Mouse (Mus musculus): ENCODE measurements around the gene Znrd1as. TPM values are rescaled to one million over a fixed set of nuclear protein-coding genes. Genes with fewer than 3 reads are reported as not detected.

The Znrd1as gene
- polyA plus RNA-seq (2015; fragmentation: Nextera tagmentation; extraction: Ambion mirVana): 4.5 and 5.6 TPM in 2 replicates

GRCm38 (mm10) chr17:36957999-36958743, at the start of gene Znrd1as, which contains the start of gene Znrd1:
Gene Znrd1as, plus strand, starts transcription at chr17:36958592.
Gene Znrd1, minus strand, starts transcription at chr17:36958559.
- H3K27me3 ChIP-seq (replicated peaks; ENCODE audit: control insufficient read depth, insufficient read depth, low read length): no peaks in the 10 kb centered on the region
- H3K4me2 ChIP-seq (ENCODE audit: low read length): peak within 1 kb of the TSS; percentile 88
- H3K4me1 ChIP-seq (ENCODE audit: control insufficient read depth, insufficient read depth, low read depth, low read length): peaks cover 16% of the 10 kb centered on the region
- H3K9me3 ChIP-seq (ENCODE audit: control insufficient read depth, low read length): no peaks in the 10 kb centered on the region
- peak; percentile 98 for ATAC-seq
- H3K9ac ChIP-seq (ENCODE audit: low read depth, low read length): peak within 1 kb of the TSS; percentile 75
- H3K36me3 ChIP-seq (ENCODE audit: control insufficient read depth, insufficient read depth, low read length): no peaks in the 10 kb centered on the region
- H3K27ac ChIP-seq (ENCODE audit: low read depth, low read length): peak within 1 kb of the TSS; percentile 78
- H3K4me3 ChIP-seq (ENCODE audit: low read length): peak within 1 kb of the TSS; percentile 75
- under 1% methylated on average over 46 of the region's 46 CpGs for WGBS

GRCm38 (mm10) chr17:36909802-36910201, 48.6 kb upstream of the Znrd1as start:
- 66% methylated on average over 4 of the region's 4 CpGs for WGBS
- Histone ChIP-seq H3K27ac (ENCODE audit: low read depth, low read length) (no peak overlapping the region), H3K27me3 (replicated peaks; ENCODE audit: control insufficient read depth, insufficient read depth, low read length) (no peaks in the 10 kb centered on the region), H3K9me3 (ENCODE audit: control insufficient read depth, low read length) (no peaks in the 10 kb centered on the region), H3K4me1 (ENCODE audit: control insufficient read depth, insufficient read depth, low read depth, low read length) (no peaks in the 10 kb centered on the region), H3K36me3 (ENCODE audit: control insufficient read depth, insufficient read depth, low read length) (no peaks in the 10 kb centered on the region), H3K4me2 (ENCODE audit: low read length) (no peak overlapping the region), H3K9ac (ENCODE audit: low read depth, low read length) (no peak overlapping the region), H3K4me3 (ENCODE audit: low read length) (no peak overlapping the region)
- ATAC-seq: no peak

- Histone ChIP-seq H3K4me3 (ENCODE audit: low read length) (no peak overlapping the region), H3K27me3 (replicated peaks; ENCODE audit: control insufficient read depth, insufficient read depth, low read length) (no peaks in the 10 kb centered on the region), H3K4me1 (ENCODE audit: control insufficient read depth, insufficient read depth, low read depth, low read length) (no peaks in the 10 kb centered on the region), H3K4me2 (ENCODE audit: low read length) (no peak overlapping the region), H3K36me3 (ENCODE audit: control insufficient read depth, insufficient read depth, low read length) (no peaks in the 10 kb centered on the region), H3K9me3 (ENCODE audit: control insufficient read depth, low read length) (no peaks in the 10 kb centered on the region), H3K27ac (ENCODE audit: low read depth, low read length) (no peak overlapping the region), H3K9ac (ENCODE audit: low read depth, low read length) (no peak overlapping the region)
- no peak for ATAC-seq
- WGBS: 69% methylated on average over 2 of the region's 2 CpGs
Observed at GRCm38 (mm10) chr17:36912031-36912430, 46.4 kb upstream of the Znrd1as start.

DNA sequence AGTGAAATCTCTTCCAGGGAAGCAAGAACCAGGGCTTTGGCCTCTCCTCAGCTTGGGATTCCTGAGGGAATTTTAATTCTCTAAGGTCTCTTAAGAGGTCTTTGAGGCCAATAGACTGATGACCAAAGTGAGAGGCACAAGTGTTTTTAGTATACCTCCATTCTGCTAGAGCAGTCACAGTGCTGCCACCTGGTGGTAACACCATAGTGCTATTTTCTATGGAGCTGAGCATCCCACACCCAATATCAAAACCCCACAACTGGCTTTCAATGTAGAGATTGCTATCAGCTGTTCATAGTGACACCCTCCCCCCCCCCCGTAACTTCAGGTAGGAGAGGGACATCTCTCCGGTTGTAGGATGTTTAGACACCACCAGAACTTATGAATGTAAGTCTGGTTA, 44.3 kb upstream of the Znrd1as start:
- Histone ChIP-seq H3K9ac (ENCODE audit: low read depth, low read length) (no peak overlapping the region), H3K27me3 (replicated peaks; ENCODE audit: control insufficient read depth, insufficient read depth, low read length) (no peaks in the 10 kb centered on the region), H3K4me1 (ENCODE audit: control insufficient read depth, insufficient read depth, low read depth, low read length) (no peaks in the 10 kb centered on the region), H3K9me3 (ENCODE audit: control insufficient read depth, low read length) (no peaks in the 10 kb centered on the region), H3K4me2 (ENCODE audit: low read length) (no peak overlapping the region), H3K4me3 (ENCODE audit: low read length) (no peak overlapping the region), H3K36me3 (ENCODE audit: control insufficient read depth, insufficient read depth, low read length) (no peaks in the 10 kb centered on the region), H3K27ac (ENCODE audit: low read depth, low read length) (no peak overlapping the region)
- no peak for ATAC-seq
- 12% methylated on average over 2 of the region's 2 CpGs for WGBS

DNA sequence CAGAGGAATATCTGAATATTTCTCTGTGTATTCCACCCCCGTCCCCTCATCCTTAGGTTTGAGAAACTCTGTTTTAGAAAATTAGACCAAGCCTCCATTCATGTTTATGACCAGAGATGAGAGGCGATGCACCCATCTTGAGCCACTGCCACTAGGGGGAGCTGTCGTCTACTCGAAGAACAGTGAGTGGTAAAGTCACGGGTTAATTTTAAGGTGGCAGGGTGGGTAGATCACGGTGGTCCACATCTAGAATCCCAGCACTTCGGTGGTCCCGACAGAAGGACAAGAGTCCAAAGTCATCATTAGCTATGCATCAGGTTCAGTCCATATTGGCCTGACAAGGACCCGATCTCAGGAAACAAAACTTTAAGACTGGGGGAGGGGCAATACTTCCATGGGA, 43.3 kb upstream of the Znrd1as start:
- H3K4me1 ChIP-seq (ENCODE audit: control insufficient read depth, insufficient read depth, low read depth, low read length): no peaks in the 10 kb centered on the region
- no peak overlapping the region for H3K27ac ChIP-seq (ENCODE audit: low read depth, low read length)
- no peaks in the 10 kb centered on the region for H3K9me3 ChIP-seq (ENCODE audit: control insufficient read depth, low read length)
- 11% methylated on average over 9 of the region's 9 CpGs for WGBS
- no peaks in the 10 kb centered on the region for H3K27me3 ChIP-seq (replicated peaks; ENCODE audit: control insufficient read depth, insufficient read depth, low read length)
- no peaks in the 10 kb centered on the region for H3K36me3 ChIP-seq (ENCODE audit: control insufficient read depth, insufficient read depth, low read length)
- no peak overlapping the region for H3K4me2 ChIP-seq (ENCODE audit: low read length)
- no peak overlapping the region for H3K4me3 ChIP-seq (ENCODE audit: low read length)
- no peak for ATAC-seq
- no peak overlapping the region for H3K9ac ChIP-seq (ENCODE audit: low read depth, low read length)

DNA sequence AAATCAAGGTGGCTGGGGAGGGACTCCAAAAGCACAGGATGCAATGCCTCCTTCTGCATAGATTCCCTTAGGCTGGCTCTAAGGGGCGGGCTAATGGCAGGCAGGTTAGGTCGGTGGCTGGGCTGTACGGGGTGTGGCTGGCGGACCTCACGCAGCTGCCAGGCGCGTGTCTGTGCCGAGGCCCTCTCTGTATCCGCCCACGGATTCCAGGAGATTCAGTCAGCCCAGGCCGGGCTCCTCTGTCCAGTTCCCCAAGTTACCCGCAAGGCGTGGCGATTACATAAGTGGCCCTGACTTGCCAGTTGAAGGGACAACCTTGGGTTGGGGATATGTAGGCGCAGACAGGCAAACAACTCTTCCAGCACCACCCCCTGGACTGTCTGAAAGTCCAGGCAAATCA, 38.2 kb upstream of the Znrd1as start:
- H3K9me3 ChIP-seq (ENCODE audit: control insufficient read depth, low read length): no peaks in the 10 kb centered on the region
- no peak overlapping the region for H3K9ac ChIP-seq (ENCODE audit: low read depth, low read length)
- H3K36me3 ChIP-seq (ENCODE audit: control insufficient read depth, insufficient read depth, low read length): no peaks in the 10 kb centered on the region
- no peaks in the 10 kb centered on the region for H3K27me3 ChIP-seq (replicated peaks; ENCODE audit: control insufficient read depth, insufficient read depth, low read length)
- no peak overlapping the region for H3K4me3 ChIP-seq (ENCODE audit: low read length)
- H3K4me2 ChIP-seq (ENCODE audit: low read length): no peak overlapping the region
- no peak for ATAC-seq
- H3K27ac ChIP-seq (ENCODE audit: low read depth, low read length): no peak overlapping the region
- no peaks in the 10 kb centered on the region for H3K4me1 ChIP-seq (ENCODE audit: control insufficient read depth, insufficient read depth, low read depth, low read length)
- WGBS: 53% methylated on average over 15 of the region's 15 CpGs

DNA sequence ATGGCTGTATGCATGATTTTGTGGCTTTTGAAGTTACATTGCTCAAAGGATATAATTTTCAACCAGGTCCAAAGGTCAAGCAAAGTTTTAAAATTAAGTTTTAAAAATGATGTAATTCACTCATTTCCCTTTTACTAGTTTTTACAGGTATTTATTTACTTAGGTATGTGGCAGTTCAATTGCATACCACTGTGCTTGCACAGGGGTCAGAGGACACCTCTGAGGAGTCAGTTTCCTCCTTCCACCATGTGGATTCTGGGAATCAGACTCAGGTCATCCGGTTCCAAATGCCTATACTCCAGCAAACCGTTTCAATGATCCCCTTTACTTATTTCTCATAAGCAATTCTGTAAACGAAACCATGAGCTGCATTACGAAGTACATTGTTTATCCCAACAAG, 35.7 kb upstream of the Znrd1as start:
- WGBS: 86% methylated on average over 4 of the region's 4 CpGs

DNA sequence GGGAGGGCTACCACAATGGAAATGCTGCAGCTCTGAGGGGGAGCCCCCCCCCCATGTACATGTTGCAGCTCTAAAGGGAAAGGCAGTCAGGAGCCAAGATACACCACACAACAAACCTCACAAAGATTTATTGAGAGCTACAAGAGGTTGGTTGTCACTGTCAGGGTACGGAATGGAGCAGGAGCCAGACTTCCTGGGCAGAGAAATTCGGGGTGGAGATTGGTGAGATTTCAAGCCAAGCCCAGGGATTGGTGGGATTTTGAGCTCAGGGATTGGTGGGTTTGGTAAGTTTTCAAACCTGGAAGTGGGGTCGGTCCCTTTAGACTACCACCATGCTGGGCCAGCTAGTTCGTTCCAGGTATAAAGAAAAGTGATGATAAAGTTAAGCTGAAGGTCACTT, 34.9 kb upstream of the Znrd1as start:
- ATAC-seq: no peak
- Histone ChIP-seq H3K9me3 (ENCODE audit: control insufficient read depth, low read length) (no peaks in the 10 kb centered on the region), H3K4me1 (ENCODE audit: control insufficient read depth, insufficient read depth, low read depth, low read length) (no peaks in the 10 kb centered on the region), H3K4me2 (ENCODE audit: low read length) (no peak overlapping the region), H3K4me3 (ENCODE audit: low read length) (no peak overlapping the region), H3K9ac (ENCODE audit: low read depth, low read length) (no peak overlapping the region), H3K36me3 (ENCODE audit: control insufficient read depth, insufficient read depth, low read length) (no peaks in the 10 kb centered on the region), H3K27ac (ENCODE audit: low read depth, low read length) (no peak overlapping the region), H3K27me3 (replicated peaks; ENCODE audit: control insufficient read depth, insufficient read depth, low read length) (no peaks in the 10 kb centered on the region)
- 68% methylated on average over 4 of the region's 4 CpGs for WGBS

More for the DNA sequence above, 35.7 kb upstream of the Znrd1as start:
- Histone ChIP-seq H3K27ac (ENCODE audit: low read depth, low read length) (no peak overlapping the region), H3K9ac (ENCODE audit: low read depth, low read length) (no peak overlapping the region), H3K36me3 (ENCODE audit: control insufficient read depth, insufficient read depth, low read length) (no peaks in the 10 kb centered on the region), H3K4me3 (ENCODE audit: low read length) (no peak overlapping the region), H3K4me1 (ENCODE audit: control insufficient read depth, insufficient read depth, low read depth, low read length) (no peaks in the 10 kb centered on the region), H3K4me2 (ENCODE audit: low read length) (no peak overlapping the region), H3K27me3 (replicated peaks; ENCODE audit: control insufficient read depth, insufficient read depth, low read length) (no peaks in the 10 kb centered on the region), H3K9me3 (ENCODE audit: control insufficient read depth, low read length) (no peaks in the 10 kb centered on the region)
- ATAC-seq: no peak

- no peaks in the 10 kb centered on the region for H3K4me1 ChIP-seq (ENCODE audit: control insufficient read depth, insufficient read depth, low read depth, low read length)
- 67% methylated on average over 10 of the region's 10 CpGs for WGBS
- no peaks in the 10 kb centered on the region for H3K36me3 ChIP-seq (ENCODE audit: control insufficient read depth, insufficient read depth, low read length)
Observed at GRCm38 (mm10) chr17:36927496-36928120, 30.8 kb upstream of the Znrd1as start.

More at GRCm38 (mm10) chr17:36927496-36928120, 30.8 kb upstream of the Znrd1as start:
- ATAC-seq: no peak
- no peak overlapping the region for H3K4me3 ChIP-seq (ENCODE audit: low read length)
- no peak overlapping the region for H3K9ac ChIP-seq (ENCODE audit: low read depth, low read length)
- no peak overlapping the region for H3K27ac ChIP-seq (ENCODE audit: low read depth, low read length)
- no peaks in the 10 kb centered on the region for H3K9me3 ChIP-seq (ENCODE audit: control insufficient read depth, low read length)
- no peak overlapping the region for H3K4me2 ChIP-seq (ENCODE audit: low read length)
- H3K27me3 ChIP-seq (replicated peaks; ENCODE audit: control insufficient read depth, insufficient read depth, low read length): no peaks in the 10 kb centered on the region
